Mouse (Mus musculus): ENCODE results near the gene Snapc1. TPM values are rescaled to one million over a fixed set of nuclear protein-coding genes. Genes with fewer than 3 reads are reported as not detected.

Snapc1 gene
- 10 to 100 TPM; 34.8 to 46.9 (median 37.7) TPM for total RNA-seq (2022)

DNA sequence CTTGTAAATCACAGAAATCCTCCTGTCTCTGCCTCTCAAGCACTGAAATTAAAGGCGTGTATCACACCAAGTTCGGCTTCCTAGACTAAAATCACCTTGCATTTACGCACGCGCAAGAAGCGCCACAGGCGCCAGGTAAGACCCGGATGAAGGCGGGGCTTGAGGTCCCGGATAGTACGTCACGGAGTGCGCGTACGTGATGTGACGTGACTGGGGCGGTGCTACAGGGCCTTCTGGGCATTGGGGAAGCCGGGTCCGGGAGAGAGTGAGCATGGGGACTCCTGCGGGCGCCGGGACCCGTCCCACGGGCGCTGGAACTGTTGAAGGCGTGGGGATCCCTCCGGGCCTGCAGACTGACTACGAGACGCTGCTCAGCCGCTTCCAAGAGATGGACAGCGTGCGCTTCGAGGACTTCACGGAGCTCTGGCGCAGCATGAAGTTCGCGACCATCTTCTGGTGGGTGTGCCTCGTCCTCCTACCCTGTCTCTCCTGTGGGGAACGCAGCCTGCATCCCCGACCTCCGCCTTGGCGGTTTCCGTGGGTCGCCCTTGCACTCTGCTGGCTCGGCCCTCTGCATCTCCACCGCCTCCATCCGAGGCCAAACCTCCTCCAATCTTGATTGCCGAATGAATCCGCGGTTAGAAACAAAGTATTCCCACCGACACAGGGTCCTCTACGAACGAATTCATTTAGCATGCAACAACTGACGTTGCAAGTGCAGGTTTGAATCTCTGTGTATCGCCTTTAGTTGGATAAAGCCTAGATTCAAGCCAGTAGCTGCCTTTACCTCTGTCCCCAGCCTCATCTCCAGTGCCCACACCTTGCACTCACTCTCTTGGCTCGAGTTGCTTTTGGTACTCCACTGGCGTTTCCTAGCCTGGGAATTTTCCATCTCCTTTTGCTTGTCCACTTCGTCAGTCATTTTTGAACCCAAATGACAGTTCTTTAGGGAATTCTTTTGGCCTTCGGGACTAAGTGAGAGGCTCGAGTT, at the start of gene Snapc1:
TSS of gene Snapc1 (plus strand) at position 191 of the 991 bp plus-strand sequence.
- peak; percentile 96 to 98 for DNase-seq (ENCODE audit: low spot score in 2 of 2)

DNA sequence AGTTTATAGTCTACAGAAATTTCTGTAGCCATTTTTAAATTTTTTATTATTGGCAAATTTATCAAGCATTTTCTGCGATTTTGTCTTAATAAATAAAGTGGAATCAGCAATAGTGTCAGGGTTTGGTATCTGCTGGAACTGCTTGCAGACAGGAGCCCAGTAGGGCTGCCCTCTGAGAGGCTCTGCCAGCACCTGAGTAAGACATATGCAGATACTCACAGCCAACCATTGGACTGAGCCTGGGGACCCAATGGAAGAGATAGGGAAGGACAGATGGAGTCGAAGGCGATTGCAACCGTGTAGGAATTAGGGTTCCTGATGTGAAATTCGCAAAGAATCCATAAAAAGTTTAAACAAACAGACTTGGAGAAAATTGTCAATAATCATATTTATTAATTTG, 45.8 kb upstream of the Snapc1 start:
- DNase-seq (ENCODE audit: low spot score in 2 of 2), result no peak

DNA sequence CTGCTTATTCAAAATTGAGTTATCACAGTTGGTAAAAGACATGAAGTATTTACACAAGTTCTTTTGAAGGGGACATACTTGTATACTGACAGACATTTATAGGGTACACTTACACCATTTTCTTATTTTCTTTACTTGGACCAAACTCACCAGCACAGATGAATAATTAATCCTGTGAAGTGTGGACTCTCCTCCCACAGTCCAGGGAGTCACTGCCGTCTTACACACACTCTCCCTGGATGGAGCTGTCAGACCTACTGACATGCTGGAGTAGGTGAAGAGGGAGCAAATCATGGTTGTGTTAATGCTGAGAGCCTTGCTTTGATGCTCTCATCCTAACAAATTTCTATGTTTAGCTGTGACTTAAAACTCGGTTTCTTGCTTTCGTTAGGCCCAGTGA, 34.0 kb upstream of the Snapc1 start:
- DNase-seq (ENCODE audit: low spot score in 2 of 2), result no peak

DNA sequence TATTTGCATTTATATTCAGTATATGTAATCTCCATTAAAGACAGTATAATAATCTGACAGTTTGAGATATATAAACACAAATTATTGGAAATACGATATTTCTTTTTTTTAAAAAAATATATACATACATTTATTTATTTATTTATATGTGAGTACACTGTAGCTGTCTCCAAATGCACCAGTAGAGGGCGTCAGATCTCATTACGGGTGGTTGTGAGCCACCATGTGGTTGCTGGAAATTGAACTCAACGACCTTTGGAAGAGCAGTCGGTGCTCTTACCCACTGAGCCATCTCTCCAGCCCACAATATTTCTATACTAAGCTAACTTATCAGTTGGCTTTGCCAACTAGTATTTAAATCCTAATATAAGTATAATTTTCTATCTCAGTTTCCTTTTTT, 33.0 kb upstream of the Snapc1 start:
- no peak for DNase-seq (ENCODE audit: low spot score in 2 of 2)

DNA sequence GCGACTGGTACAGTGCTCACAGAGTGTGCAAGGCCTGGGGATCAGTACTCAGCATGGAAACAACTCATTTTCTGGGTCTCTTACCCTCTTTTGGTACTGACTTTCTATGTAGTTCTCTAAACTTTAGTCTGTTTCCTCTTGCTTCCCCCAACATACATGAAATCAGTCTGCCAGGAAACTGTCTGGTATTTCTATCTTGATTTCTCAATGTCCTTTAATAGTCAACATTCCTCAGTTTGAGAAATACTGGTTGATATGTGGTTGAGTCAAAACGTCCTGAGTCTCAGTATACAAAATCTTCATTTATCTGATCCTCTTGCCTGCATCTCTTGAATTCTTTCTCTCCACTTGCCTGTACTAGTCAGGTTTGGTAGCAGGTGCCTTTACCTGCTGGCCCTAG, 29.8 kb upstream of the Snapc1 start:
- no peak for DNase-seq (ENCODE audit: low spot score in 2 of 2)

DNA sequence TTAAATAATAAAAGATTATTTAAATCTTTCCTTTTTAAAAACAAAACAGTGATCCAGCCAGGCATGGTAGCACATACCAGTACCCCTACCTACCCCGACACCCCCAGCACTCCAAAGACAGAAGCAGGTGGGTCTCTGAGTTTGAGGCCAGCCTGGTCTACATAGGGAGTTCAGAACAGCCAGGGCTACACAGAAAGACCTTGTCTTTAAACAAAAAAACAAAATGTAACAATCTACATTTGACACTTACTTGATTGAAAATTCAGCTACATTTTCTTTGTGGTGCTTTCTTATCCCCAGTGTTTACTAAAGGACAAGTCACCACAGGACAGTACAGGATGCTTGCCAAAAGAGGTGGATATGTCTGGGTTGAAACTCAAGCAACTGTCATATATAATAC, 26.9 kb upstream of the Snapc1 start, which contains the start of gene Gm49321:
TSS of gene Gm49321 (plus strand) at position 301 of the 400 bp plus-strand sequence.
- DNase-seq (ENCODE audit: low spot score in 2 of 2), result no peak

DNA sequence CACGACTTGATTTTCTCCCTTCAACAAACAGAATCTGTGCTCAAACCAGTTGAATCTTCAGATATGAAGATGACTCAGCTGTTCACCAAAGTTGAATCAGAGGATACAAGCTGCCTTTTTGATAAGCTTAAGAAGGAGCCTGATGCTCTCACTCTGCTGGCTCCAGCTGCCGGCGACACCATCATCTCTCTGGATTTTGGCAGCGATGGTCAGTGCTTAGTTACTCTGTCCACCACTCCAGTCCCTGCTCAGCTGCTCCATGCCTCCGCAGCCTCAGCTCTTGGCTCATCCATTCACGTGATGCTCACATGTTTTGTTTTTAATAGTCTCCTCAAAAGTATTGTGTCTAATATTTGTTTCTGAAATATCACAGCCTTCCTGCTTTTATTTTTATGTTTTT, 24.7 kb upstream of the Snapc1 start:
- no peak for DNase-seq (ENCODE audit: low spot score in 2 of 2)

DNA sequence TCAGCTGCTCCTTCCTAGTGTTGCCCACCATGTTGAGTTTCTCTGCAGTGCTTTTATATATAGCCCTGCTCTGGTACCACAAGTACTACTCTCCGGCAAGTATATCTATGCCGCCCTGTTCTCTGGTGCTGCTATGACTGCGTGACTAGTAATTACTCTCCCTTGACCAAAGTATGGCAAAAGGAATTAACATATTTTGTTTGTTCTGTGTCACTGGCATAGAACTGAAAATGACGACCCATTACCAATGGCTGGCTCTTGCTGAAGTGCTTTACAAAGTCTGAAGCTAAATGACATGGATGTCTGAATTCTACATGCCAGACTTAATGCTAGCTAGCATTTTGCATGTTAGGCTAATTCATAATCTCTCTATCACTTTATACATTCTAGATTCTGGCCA, 15.9 kb upstream of the Snapc1 start:
- no peak for DNase-seq (ENCODE audit: low spot score in 2 of 2)

DNA sequence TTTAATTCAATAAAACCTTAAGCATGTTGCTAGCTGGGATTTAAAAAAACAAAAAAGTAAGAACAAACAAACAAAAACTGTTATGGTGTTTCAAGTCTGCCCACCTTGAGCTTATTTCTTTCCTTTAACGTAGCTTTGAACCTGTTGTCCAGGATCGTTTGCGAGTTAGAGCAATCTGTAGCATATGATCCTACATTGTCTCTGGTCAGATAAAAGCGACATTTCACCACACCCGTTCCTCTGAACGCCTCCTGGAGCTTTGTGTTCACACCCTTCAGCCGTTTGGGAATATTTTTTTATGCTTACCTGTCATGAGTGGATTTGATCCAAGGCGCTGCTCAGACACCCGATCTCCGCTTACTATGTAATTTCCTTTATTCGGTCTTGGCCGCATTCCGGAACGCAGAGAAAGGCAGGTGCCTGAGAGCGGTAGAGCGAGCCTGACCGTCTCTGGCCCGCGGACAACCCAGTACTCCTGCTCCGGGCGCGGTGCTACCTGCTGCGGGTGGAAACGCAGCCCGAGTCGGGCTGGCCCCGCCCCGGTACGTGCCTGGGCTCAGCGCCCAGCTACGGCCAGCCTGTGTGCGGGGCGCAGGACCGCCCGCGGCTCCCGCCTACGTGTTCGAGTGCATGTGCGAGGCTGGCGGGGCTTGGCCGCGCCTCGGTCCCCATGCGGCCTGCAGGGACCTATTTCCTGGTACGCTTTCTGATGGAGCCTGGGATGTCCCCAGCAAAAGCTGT, 14.8 kb upstream of the Snapc1 start:
- peak in 1 of 2 experiments; percentile 20 for DNase-seq (ENCODE audit: low spot score in 2 of 2)

DNA sequence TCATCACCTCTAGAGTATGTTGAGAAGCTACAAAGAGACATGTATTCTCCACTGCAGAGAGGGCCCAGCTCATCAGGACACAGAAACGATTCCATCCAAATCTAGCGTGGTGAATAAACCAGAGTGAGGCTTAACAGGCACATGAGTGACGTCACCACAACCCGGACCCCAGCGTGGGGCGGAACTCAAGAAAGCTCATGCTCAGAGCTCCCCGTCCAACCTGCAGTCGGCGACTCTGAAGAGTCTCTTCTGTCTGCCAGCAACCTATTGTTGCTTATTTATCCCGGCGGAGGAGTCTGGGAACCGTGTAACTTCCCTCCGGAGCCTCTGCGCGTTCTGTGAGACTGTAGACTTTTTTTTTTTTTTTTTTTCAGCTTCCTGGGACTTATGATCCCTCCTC, 11.4 kb upstream of the Snapc1 start:
- no peak for DNase-seq (ENCODE audit: low spot score in 2 of 2)

DNA sequence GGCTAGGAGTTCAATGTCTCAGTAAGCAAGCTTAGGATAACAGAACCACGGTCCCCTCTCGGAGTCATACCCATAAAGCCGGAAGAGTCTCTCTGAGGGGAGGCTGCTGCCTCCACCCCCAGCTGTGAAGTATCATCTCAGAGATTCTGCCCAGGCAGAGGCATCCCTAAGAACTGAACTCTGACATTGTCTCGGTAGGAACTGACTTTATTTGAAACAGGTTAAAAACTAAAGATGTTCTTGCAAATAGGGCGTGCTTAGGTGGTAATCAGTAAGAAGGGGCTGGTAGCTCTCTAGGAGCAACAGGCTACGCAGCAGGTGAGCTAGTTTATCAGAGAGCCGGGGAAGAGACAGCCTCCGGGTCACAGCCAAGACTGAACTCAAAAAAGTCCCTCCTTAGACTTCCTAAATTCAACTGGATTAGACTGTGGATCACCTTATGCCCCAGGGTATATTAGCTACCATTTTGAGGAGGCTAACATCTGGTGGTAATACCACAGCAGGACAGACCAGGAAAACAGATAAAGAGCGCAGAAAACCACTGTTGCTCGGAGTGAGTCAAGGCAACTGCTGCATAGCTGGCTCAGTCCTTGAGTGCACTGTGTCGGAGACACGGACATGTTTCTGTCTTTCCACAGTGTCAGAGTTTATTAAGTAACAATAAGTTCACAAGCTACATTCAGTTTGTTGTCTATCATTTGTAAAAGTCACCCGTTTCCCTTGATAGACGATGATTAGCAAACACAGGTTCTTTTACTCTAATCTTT, 10.7 kb upstream of the Snapc1 start:
- no peak for DNase-seq (ENCODE audit: low spot score in 2 of 2)

DNA sequence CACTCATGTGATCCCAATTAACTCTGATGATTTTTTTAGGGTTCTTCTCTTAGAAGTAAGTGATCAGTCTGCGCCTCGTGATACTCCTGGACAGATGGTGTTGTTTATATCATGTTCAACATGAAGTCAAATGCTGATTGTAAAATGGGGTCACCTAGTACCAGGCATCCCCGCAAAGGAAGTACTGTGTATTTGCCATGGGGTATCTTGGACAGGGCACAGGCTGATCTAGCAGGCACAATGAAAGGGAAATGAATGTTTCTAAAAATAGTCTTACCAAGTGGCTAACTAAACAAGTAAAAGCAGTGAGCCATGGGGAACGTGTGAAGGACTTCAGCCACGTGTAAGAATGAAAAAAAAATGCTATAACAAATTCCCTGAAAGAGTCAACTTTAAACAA, 9.5 kb upstream of the Snapc1 start:
- no peak for DNase-seq (ENCODE audit: low spot score in 2 of 2)

DNA sequence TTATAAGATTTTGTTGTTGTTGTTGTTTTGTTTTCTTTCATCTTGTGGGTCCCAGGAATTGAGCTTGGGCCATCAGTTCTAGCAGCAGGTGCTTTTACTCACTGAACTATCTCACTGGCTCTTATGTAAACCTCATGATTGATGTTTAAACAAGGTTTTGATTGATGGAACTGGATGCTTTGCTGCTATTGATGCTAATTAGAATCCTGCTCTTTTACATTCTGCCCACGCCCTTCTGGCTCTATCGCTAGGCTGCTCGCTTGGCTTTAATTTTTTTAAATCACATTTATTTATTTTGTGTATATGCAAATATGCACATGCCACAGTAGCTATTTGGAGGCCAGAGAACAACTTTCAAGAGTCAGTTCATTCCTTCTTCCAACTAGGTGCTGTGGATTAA, 6.6 kb upstream of the Snapc1 start:
- DNase-seq (ENCODE audit: low spot score in 2 of 2), result peak; percentile 61 to 66

DNA sequence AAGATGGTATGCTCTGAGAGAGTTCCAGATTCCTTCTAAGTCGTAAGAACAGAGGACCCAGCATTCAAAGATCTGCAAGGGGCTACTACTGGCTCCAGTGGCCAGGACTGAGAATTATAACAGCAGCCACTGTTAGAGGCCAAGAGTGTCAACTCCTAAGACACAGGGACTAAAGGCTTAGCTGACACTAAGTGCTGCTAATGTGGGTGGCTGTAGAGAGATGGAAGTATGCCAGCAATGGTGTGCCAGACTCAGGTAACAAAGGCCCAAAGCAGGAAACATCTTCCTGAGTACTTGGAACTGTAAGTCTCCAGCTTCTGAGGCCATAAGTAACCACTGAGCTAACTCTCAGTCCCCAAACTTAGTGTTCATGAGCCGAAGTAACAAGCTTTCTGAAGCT, 5.5 kb upstream of the Snapc1 start:
- no peak for DNase-seq (ENCODE audit: low spot score in 2 of 2)

DNA sequence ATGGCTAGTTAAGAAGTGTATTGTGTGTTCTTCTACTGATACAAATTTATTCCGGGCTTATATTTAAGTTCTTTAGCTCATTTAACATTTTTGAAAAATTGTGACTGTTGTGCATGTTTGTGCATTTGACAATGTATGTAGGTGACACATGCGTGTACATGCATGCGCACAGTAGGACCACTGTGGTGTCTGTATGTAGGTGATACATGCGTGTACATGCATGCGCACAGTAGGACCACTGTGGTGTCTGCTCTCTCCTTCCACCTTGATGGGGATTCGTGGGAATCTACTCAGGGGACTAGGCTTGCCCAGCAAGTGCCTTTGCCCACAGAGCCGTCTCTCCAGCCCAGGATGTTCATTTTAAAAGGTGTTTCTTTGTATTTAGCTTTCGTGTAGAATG, 4.9 kb downstream of the Snapc1 start:
- no peak for DNase-seq (ENCODE audit: low spot score in 2 of 2)

DNA sequence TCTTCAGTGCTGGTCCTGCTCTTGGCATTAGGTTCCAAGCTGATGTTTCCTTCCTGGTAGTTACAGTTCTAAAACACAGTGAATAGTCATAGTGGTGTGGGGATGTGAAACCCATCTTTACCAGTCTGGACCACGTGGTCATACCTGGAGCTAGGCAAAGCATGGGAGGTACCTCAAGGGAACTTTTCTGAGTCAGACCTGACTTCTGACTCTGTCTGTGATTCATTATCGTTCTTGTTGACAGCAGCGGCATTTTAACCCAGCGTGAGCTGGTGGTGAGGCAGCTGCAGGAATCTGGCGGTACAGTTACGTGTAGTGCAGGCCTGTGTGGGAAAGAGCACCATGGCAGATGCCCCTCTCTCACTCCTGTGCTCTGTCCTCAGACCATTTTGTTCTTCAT, 10.3 kb downstream of the Snapc1 start:
- DNase-seq (ENCODE audit: low spot score in 2 of 2), result no peak

DNA sequence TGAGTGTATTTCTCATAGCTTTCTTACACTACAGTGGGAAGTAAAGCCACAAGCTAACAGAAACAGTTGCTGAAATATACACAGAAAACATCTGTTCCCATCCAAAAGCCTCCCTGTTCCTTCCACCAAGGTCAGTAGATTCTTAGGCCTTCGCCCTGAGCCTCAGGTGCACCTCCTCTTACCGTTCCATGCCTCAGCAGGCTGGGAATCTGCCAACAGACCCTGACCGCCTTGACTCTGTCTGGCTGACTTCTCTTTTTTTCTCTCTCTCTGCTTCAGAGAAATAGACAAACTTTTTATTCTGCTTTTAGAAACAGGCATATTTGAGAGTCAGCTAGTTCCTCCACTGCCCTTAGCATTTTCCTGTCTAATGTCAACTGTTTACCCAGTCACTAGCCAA, 13.9 kb downstream of the Snapc1 start:
- no peak for DNase-seq (ENCODE audit: low spot score in 2 of 2)

DNA sequence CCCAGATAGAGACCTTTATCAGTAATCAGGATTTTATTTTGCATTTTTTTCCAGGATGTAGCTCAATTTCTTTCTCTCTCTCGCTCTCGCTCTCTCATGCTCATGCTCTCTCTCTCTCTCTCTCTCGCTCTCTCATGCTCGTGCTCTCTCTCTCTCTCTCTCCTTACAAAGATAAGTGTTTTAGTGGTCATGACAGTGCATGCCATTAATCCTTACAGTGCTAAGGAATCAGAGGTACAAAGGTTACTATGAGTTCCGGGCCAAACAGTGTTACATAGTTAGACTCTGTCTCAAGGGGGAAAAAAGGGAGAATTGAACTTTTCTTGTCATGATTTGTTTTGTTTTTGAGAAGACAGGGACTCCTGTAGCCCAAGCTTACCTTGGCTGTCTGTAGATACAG, 15.4 kb downstream of the Snapc1 start:
- no peak for DNase-seq (ENCODE audit: low spot score in 2 of 2)

DNA sequence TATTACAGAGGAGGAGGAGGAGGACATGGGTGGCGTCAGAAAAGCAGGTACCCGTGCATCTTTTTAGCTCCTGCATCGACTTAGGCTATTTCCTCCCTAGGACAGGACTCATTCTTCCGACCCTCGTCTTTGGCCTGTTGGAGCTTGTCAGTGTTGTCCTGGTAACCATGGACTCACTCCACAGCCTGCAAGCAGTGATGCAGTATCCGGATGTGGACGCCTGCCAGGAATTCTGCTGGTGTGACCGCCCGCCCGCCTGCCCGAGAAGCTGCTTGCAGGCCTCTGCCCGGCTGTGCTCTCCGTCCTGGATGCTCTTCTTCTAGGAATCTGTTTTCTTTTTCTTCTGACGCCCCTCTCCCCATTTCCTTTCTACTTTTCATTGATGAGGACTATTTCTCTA, 18.3 kb downstream of the Snapc1 start:
- peak; percentile 52 to 75 for DNase-seq (ENCODE audit: low spot score in 2 of 2)

DNA sequence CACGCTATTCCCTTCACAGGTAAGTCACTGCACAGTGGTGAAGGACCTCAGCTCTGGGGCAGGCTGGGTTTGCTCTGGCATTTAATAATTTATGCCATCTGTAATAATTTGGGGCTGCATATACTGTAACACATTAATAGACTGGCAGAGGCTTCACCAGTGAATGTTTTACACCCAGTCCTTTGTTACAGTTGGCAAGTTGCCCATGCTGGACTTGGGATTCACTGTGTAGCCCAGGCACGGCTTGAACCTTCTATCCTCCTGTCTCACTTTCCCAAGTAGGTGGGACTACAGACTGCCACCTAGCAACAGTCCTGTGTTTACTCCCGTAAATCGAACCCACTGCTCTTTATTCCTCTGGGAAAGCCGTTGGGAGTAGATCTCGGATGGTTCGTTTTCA, 22.0 kb downstream of the Snapc1 start:
- DNase-seq (ENCODE audit: low spot score in 2 of 2), result no peak

DNA sequence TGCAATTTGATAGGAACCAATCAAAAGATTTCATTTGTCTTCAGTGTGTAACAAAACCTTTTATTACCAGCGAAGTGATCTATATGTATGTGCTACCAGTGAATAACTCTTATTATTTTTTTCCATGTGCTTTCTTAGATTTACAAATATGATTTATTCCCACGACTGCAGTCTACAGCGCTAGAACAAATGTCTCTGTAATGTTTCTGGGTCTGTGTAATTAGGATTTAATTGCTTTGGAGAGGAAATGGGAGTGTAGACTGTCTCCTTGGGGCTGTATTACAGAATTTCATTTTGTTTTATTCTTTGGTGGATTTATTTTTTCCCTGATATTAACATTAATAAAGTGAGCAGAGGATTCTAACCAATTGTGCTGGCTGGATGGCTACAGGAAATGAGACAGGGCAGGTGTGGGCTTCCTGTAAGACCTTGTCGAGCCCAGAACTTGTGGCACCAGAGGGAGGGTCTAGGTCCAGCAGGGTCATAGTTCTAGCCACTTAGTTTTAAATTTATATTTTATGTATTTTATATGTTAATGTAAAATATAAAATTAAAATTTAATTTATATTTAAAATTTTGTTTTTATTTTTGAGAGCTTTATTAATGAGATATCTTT, 24.2 kb downstream of the Snapc1 start:
- no peak for DNase-seq (ENCODE audit: low spot score in 2 of 2)

All from layer of hippocampus, adult 8-10 months (tissue).